Mouse (Mus musculus): ENCODE results near the gene Mn1. TPM values are rescaled to one million over a fixed set of nuclear protein-coding genes. Genes with fewer than 3 reads are reported as not detected.

Gene Mn1
- polyA plus RNA-seq, 1 experiment from 2014 or later, result 1.5 TPM

DNA sequence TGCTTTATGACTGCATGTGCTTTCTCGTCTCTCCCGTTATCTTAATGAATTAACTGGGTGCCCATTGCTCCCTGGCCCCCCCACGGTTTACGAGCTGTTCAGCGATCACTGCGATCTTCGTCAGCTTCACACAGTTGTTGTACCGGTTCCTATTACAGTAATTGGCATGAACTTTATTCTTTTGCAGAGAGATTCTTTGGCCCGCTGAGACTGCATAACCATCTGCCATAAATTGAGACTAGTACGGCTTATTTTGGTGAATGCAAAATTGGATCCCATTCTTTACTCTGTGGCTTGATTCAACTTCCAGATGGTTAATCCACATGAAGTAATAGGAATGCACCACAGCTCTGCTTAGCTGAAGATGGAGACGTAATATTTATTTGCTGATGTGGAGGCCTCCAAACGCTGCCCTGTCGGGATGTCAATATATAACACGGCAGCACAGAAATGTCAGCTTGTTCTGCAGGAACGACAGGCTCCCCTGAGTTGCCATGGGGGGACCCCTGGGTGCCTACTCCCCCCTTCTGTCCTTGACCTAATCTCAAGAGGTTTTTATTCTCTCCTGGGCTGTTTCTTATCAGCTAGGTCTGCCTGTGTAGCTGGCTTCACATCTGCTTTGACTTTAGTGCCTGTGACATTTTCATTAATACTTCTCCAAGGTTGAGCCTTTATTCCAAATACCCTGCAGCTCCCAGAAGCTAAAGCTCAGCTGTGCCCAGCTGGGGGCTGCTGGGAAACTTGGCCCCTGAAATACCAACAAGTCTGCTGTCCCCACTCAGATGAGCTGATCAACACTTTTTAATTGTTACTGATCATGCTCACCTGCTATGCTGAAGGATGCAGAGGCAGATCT is 22.7 kb upstream of the Mn1 start:
- Histone ChIP-seq H3K4me3 (replicated peaks) (no peak overlapping the region), H3K27ac (no peak overlapping the region), H3K9ac (no peak overlapping the region), H3K4me1 (replicated peaks) (peaks cover 12% of the 10 kb centered on the region), H3K27me3 (peaks cover 23% of the 10 kb centered on the region), H3K36me3 (no peaks in the 10 kb centered on the region), H3K4me2 (peak overlapping the region; percentile 29; the same call in 1 of the 2 replicates), H3K9me3 (replicated peaks) (no peaks in the 10 kb centered on the region)
- ATAC-seq (ENCODE audit: low read depth) (no peak), DNase-seq (no peak)
- 48% methylated on average over 15 of the region's 15 CpGs for WGBS (ENCODE audit: insufficient replicate concordance)

DNA sequence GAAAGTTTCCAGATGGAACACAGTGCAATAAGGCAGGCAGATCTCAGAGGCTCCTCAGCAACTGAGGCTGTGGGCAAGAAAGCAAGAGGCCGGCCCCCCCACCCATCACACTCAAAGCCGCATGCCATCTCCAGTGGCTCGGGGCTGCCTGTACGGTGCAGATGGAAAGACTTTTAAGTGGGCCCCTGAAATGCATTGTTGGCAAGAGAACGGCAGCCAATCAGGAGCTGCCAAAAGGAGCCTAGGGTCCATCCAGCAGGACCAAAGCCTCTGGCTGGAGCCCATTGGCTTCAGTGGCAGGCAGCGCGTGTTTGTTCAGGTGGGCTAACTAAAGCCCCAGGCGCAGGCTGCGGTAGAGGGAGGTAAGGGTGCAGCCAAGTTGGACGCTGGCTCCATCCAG is 21.4 kb upstream of the Mn1 start:
- 70% methylated on average over 10 of the region's 10 CpGs for WGBS (ENCODE audit: insufficient replicate concordance)
- no peak for ATAC-seq (ENCODE audit: low read depth)
- H3K27ac ChIP-seq, result no peak overlapping the region

DNA sequence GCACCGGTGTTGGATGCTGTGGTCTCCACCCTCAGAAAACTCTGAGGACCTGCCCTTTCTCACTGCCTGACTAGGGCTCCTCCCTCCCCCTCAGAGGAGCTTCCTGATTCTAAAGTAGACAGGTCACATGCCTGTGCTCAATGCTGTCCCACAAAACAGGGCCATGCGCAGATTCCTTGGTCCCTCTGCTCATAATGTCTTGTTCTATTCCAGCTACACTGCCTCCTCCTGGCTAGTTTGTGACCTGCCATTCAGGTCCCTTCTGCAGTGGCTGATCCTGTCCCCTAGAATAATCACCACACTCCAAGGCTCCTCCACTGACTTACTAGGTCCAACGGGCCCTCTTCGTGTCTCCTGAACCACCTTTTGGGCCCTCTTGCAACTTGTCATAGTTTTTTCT is 21.0 kb upstream of the Mn1 start:
- H3K9ac ChIP-seq, result no peak overlapping the region
- H3K9me3 ChIP-seq (replicated peaks), result no peaks in the 10 kb centered on the region
- H3K4me1 ChIP-seq (replicated peaks), result peaks cover 12% of the 10 kb centered on the region
- H3K27ac ChIP-seq, result no peak overlapping the region
- H3K4me2 ChIP-seq, result no peak overlapping the region
- WGBS (ENCODE audit: insufficient replicate concordance), result 73% methylated on average over 4 of the region's 4 CpGs
- ATAC-seq (ENCODE audit: low read depth) (no peak), DNase-seq (no peak)
- H3K4me3 ChIP-seq (replicated peaks), result no peak overlapping the region
- H3K27me3 ChIP-seq, result peaks cover 33% of the 10 kb centered on the region
- no peaks in the 10 kb centered on the region for H3K36me3 ChIP-seq

More for the DNA sequence above, 21.4 kb upstream of the Mn1 start:
- no peak overlapping the region for H3K4me2 ChIP-seq
- H3K9ac ChIP-seq, result no peak overlapping the region
- H3K9me3 ChIP-seq (replicated peaks), result no peaks in the 10 kb centered on the region
- no peak overlapping the region for H3K4me3 ChIP-seq (replicated peaks)
- no peaks in the 10 kb centered on the region for H3K36me3 ChIP-seq
- peaks cover 33% of the 10 kb centered on the region for H3K27me3 ChIP-seq
- DNase-seq, result no peak
- peaks cover 12% of the 10 kb centered on the region for H3K4me1 ChIP-seq (replicated peaks)

DNA sequence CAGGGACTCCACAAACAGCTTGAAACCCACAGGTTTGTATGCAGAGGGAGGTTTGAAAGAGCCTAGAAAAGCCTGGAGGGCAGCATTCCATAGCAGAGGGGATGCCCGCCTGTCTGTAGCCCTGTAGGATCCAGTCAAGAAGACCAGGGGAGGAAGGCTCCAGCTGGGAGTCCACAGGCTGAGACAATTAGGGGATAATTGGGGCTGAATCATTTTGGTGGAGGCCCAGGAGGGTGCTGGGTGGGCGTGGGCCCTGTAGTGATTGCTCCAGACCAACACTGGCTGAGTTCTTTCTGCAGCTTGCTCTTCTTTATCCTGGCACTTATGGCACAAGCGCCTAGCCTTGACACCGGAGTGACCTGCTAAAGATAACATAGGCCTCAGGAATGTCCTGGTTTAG is 18.7 kb upstream of the Mn1 start:
- H3K9ac ChIP-seq, result no peak overlapping the region
- peaks cover 14% of the 10 kb centered on the region for H3K4me1 ChIP-seq (replicated peaks)
- H3K4me2 ChIP-seq, result no peak overlapping the region
- DNase-seq (no peak), ATAC-seq (ENCODE audit: low read depth) (no peak)
- no peak overlapping the region for H3K27ac ChIP-seq
- 56% methylated on average over 4 of the region's 4 CpGs for WGBS (ENCODE audit: insufficient replicate concordance)
- H3K9me3 ChIP-seq (replicated peaks), result no peaks in the 10 kb centered on the region
- H3K27me3 ChIP-seq, result peaks cover 33% of the 10 kb centered on the region
- no peaks in the 10 kb centered on the region for H3K36me3 ChIP-seq
- H3K4me3 ChIP-seq (replicated peaks), result no peak overlapping the region

DNA sequence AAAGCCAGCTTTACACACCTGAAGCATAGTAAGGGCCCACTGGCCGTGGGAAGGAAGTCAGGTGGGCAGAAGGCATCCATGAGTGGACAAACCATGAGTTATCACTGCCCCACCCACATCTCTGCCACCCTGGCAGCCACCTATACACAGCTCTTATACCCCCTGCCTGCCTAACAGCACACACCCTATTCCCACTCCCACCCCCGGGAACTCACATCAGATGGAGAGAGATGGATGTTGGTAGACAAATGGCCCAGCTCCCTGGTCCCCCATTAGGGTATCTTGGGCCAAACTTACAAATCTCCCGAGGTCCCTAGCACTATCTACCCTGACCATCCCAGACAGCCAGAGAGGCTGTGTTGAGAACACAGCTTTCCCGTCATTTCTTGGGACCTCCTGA is 17.9 kb upstream of the Mn1 start:
- Histone ChIP-seq H3K9ac (no peak overlapping the region), H3K4me3 (replicated peaks) (no peak overlapping the region), H3K36me3 (no peaks in the 10 kb centered on the region), H3K4me2 (no peak overlapping the region), H3K9me3 (replicated peaks) (no peaks in the 10 kb centered on the region), H3K27ac (no peak overlapping the region), H3K27me3 (peaks cover 33% of the 10 kb centered on the region), H3K4me1 (replicated peaks) (peaks cover 9% of the 10 kb centered on the region)
- 51% methylated on average over 4 of the region's 4 CpGs for WGBS (ENCODE audit: insufficient replicate concordance)
- no peak for ATAC-seq (ENCODE audit: low read depth)
- no peak for DNase-seq

DNA sequence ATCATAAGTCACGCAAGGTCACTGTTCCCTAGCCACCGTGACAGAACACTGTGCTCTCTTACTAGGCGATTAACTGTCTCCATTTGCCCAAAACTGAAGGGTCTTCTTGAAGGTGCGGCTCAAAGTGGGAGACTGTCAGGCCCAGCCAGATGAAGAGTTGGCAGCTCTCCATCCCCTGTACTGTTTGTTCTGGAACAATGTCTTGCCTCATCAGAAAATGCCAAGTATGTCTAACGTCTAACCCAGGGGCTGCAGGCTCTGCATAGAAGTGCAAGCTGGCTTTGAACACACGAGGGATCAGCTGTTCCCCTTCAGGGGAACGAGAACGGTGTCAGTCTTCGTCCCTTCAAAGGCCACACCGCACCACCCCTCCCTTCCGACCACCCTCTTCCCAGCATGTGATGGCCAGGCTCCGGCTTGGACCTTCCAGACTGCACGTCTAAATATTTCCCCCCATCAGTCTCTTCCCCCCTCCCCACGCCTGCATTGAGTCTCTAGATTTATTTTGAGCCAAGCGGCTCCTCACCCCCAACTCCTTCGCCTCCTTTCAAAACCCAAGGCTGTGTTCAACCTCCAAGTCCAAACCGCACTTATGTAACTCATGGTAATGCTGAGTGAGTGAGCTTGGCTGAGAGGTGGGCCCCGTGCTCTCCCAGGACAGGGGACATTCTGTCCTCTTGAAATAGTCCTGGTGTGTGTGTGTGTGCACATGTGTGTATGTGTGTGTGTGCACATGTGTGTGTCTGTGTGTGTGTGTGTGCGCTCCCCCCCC is 15.1 kb upstream of the Mn1 start:
- no peak overlapping the region for H3K4me3 ChIP-seq (replicated peaks)
- 73% methylated on average over 19 of the region's 19 CpGs for WGBS (ENCODE audit: insufficient replicate concordance)
- DNase-seq, result no peak
- H3K4me1 ChIP-seq (replicated peaks), result peaks cover 9% of the 10 kb centered on the region
- H3K36me3 ChIP-seq, result no peaks in the 10 kb centered on the region
- H3K9ac ChIP-seq, result no peak overlapping the region
- peaks cover 29% of the 10 kb centered on the region for H3K27me3 ChIP-seq
- H3K9me3 ChIP-seq (replicated peaks), result no peaks in the 10 kb centered on the region
- no peak overlapping the region for H3K27ac ChIP-seq
- ATAC-seq (ENCODE audit: low read depth), result no peak
- H3K4me2 ChIP-seq, result no peak overlapping the region

DNA sequence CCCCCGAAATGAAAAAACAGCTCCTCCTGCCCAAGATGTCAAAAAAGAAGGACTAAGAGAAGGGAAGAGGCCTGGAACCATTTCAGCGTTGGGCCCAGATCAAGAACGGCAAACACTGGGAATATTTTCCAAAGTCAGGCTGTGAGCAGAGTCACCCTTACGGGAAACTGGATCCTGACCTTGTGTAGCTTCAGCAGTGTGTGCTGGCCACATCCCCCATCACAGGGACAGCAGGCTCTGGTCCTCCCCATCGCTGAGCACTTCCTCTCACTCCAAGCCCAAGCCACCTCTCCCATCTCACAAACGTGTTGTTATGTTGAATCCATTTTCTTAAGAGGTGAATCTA is 14.5 kb upstream of the Mn1 start:
- DNase-seq, result no peak

DNA sequence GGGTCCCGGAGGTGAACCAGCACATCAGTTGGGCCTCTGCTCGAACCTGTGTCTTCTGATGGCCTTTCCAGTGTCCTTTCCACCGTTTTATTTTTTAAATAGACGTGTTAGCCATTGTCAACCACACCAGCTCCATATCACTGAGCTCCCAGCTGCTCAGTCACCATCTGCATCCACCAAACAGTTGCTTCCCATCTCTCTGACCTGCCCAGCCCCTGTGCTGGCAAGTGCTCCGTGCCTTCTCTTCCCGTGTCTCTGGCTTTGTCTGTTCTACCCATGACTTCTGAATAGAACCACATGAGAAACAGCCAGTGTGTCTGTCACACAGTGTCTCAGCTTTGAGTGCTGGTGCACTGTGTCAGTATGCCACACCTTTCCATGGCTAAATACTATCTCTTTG is 12.4 kb upstream of the Mn1 start:
- Histone ChIP-seq H3K4me2 (no peak overlapping the region), H3K27me3 (peaks cover 17% of the 10 kb centered on the region), H3K4me1 (replicated peaks) (peaks cover 14% of the 10 kb centered on the region), H3K27ac (no peak overlapping the region), H3K9me3 (replicated peaks) (no peaks in the 10 kb centered on the region), H3K9ac (no peak overlapping the region), H3K36me3 (no peaks in the 10 kb centered on the region), H3K4me3 (replicated peaks) (no peak overlapping the region)
- ATAC-seq (ENCODE audit: low read depth) (no peak), DNase-seq (no peak)
- WGBS (ENCODE audit: insufficient replicate concordance), result 61% methylated on average over 6 of the region's 6 CpGs

More for the DNA sequence above, 14.5 kb upstream of the Mn1 start:
- Histone ChIP-seq H3K9me3 (replicated peaks) (no peaks in the 10 kb centered on the region), H3K36me3 (no peaks in the 10 kb centered on the region), H3K4me3 (replicated peaks) (no peak overlapping the region), H3K4me1 (replicated peaks) (peaks cover 9% of the 10 kb centered on the region), H3K27ac (no peak overlapping the region), H3K9ac (no peak overlapping the region), H3K27me3 (peaks cover 26% of the 10 kb centered on the region), H3K4me2 (no peak overlapping the region)
- no peak for ATAC-seq (ENCODE audit: low read depth)
- 72% methylated on average over 6 of the region's 6 CpGs for WGBS (ENCODE audit: insufficient replicate concordance)

DNA sequence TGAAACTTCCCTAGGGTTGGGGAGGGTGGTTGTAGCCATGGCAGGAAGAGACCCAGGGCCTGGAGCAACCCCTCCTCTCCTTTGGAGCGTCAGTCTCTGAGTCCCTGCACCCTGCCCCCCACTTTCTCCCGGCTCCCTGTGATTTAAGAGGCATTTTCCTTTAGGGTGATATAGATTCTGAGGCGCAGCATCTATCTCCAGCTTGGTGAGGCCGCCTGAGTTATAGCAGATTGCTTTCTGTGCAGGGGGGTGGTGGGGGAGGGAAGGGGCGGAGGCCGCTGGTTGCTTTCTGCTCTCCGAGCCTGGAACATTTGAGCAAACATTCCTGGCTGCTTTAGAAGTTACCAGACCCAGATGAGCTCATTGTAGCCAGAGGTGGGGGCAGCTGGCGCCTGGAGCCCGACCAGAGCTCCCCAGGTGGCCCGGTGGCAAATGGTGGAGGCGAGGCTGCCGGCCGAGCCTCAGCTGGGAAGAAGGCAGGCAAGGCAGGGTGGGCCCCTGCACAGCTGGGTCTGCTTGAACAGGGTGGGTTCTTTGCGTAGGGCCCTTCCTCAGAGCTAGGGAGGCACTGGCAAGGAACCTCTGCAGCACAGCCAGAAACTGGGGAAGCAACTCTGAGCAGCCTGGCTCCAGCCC is 8.6 kb upstream of the Mn1 start:
- Histone ChIP-seq H3K9me3 (replicated peaks) (no peaks in the 10 kb centered on the region), H3K27me3 (peaks cover 30% of the 10 kb centered on the region), H3K4me3 (replicated peaks) (no peak overlapping the region), H3K27ac (no peak overlapping the region), H3K4me1 (replicated peaks) (peaks cover 5% of the 10 kb centered on the region), H3K9ac (no peak overlapping the region), H3K4me2 (no peak overlapping the region), H3K36me3 (no peaks in the 10 kb centered on the region)
- ATAC-seq (ENCODE audit: low read depth) (no peak; the same call in 1 of the 2 replicates), DNase-seq (no peak)
- 26% methylated on average over 13 of the region's 14 CpGs for WGBS (ENCODE audit: insufficient replicate concordance)

DNA sequence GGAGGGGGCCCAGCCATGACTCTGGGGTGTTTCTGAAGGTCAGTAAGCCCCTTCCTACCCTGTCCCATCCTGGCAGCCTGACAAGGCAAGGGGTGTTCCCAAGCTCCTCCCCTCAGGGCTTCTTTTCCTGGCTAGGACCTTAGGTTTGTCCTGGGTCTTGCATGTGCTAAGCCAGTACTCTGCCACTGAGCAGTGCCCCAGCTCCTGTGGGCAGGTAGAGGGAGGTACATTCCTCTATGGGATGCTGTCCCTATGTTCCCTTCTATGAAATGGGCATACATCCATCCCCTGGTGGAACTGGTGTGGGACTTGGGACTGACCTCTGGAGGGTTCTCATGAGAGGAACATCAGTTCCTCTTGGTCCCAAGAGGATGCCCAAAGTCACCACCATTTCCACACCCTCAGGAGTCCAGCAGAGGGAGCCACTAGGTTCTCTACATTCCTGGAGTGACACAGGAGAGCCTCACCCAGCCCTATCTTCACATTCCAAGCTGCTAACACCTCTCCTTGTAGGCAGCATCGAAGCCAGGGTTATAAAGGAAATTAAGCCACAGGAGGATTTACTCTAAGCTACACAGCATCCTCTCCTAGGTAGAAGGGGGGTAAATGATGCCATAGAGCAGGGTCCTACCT is 7.6 kb upstream of the Mn1 start:
- no peak overlapping the region for H3K4me2 ChIP-seq
- H3K27ac ChIP-seq, result no peak overlapping the region
- H3K4me3 ChIP-seq (replicated peaks), result no peak overlapping the region
- H3K9me3 ChIP-seq (replicated peaks), result no peaks in the 10 kb centered on the region
- 0% methylated on average over 1 of the region's 1 CpGs for whole genome bisulfite sequencing (ENCODE audit: insufficient replicate concordance)
- DNase-seq, result no peak
- no peaks in the 10 kb centered on the region for H3K36me3 ChIP-seq
- peaks cover 5% of the 10 kb centered on the region for H3K4me1 ChIP-seq (replicated peaks)
- peaks cover 39% of the 10 kb centered on the region for H3K27me3 ChIP-seq
- no peak for ATAC-seq (ENCODE audit: low read depth)
- H3K9ac ChIP-seq, result no peak overlapping the region

DNA sequence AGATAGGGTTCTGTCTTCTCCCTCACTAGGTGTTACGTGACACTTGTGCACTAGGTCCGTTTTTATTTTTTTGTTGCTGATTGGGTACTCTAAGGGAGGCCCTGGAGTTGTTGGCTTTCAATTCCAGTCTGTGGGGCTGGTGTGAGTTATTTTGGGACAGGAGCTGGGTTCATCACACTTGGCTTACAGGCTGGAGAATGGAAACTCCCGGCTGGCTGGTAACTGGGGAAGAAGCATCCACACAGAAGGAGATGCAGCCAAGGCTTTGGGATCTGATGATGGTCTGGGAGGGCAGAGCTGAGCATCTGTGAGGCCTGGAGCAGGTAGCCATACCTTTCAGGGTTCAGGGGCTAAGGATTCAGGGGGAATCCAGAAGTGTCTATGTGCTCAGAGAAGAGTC is 6.5 kb upstream of the Mn1 start:
- ATAC-seq (ENCODE audit: low read depth) (no peak), DNase-seq (no peak)
- Histone ChIP-seq H3K36me3 (no peaks in the 10 kb centered on the region), H3K4me2 (no peak overlapping the region), H3K9me3 (replicated peaks) (no peaks in the 10 kb centered on the region), H3K4me1 (replicated peaks) (peaks cover 5% of the 10 kb centered on the region), H3K27me3 (peaks cover 50% of the 10 kb centered on the region), H3K9ac (no peak overlapping the region), H3K27ac (no peak overlapping the region), H3K4me3 (replicated peaks) (no peak overlapping the region)
- 61% methylated on average over 3 of the region's 3 CpGs for WGBS (ENCODE audit: insufficient replicate concordance)

Measured in liver, embryonic 13.5 days (tissue).